Mouse (Mus musculus) stomach, postnatal 0 days (tissue): ENCODE data around the gene Uso1.

Source experiments
- CTCF ChIP-seq: IDR thresholded peaks from 2 replicates; pipeline ENCODE4 v1.5.1; 2016; ENCODE audit warnings: antibody characterized with exemption, low read depth, mild to moderate bottlenecking, moderate library complexity
- EP300 ChIP-seq: optimal IDR thresholded peaks from 2 replicates; pipeline ENCODE3; 2016; ENCODE audit warnings: antibody characterized with exemption

DNA sequence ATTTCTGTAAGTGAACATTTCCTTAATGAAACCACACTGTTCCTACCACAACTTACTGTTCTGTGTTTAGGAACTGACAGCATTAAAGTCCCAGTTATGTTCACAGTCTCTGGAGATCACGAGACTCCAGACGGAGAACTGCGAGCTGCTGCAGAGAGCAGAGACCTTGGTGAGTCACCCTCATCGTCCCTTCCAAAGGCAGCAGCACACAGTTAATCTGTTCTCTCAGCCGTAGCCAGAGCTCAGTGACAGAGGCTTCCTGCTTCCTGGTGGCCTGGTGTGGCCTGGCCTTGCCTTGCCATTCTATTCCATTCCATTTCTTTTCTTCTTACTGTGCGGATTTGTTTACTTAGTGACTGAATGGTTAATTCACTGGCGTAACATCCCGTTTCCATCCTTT, 60.5 kb downstream of the Uso1 start:
- TF ChIP-seq CTCF (no peak), EP300 (no peak)
